Mouse (Mus musculus) adrenal gland, postnatal 25 days (tissue): ENCODE results near the gene Ddx17. TPM values are rescaled to one million over a fixed set of nuclear protein-coding genes. Genes with fewer than 3 reads are reported as not detected.

Source experiments
- DNase-seq: peaks from one replicate; pipeline ENCODE4 v3.0.0; 2021; ENCODE audit warnings: mixed read lengths
- long read RNA-seq: library from polyadenylated mRNA; stranded (forward); transcript quantifications from one replicate; pipeline ENCODE4 v2.0.0, GENCODE M21; 2021
- total RNA-seq: library from RNA; stranded (reverse); gene quantifications from 2 replicates; pipeline ENCODE4 v1.2.3, GENCODE M21; 2021

The Ddx17 gene
- 331 and 385 TPM in 2 replicates for total RNA-seq
- long read RNA-seq, full-length matches to known transcripts: 5 of 31 reads
- long read RNA-seq, partial matches to known transcripts: 6 of 31 reads
- long read RNA-seq, other reads (novel, unspliced or antisense): 20 of 31 reads

- DNase-seq: peak; percentile 98
These were observed at the start of gene Ddx17 for GRCm38 (mm10) chr15:79546410-79547288. Gene Ddx17, minus strand, starts transcription at chr15:79546741.

- no peak for DNase-seq
These were observed 35.0 kb upstream of the Ddx17 start for GRCm38 (mm10) chr15:79581581-79581980.

- DNase-seq: no peak
These were observed 31.3 kb upstream of the Ddx17 start for GRCm38 (mm10) chr15:79577671-79578426.

GRCm38 (mm10) chr15:79576947-79577346 is 30.4 kb upstream of the Ddx17 start:
- no peak for DNase-seq

GRCm38 (mm10) chr15:79575543-79576222 is 29.1 kb upstream of the Ddx17 start:
- no peak for DNase-seq

GRCm38 (mm10) chr15:79562417-79562816 is 15.9 kb upstream of the Ddx17 start:
- DNase-seq: no peak

- no peak for DNase-seq
These were observed 13.1 kb upstream of the Ddx17 start for GRCm38 (mm10) chr15:79559649-79560048.

GRCm38 (mm10) chr15:79552566-79552965 is 6.0 kb upstream of the Ddx17 start:
- DNase-seq: no peak

GRCm38 (mm10) chr15:79548226-79548625 is 1.7 kb upstream of the Ddx17 start:
- no peak for DNase-seq

- DNase-seq: peak; percentile 37
These were observed 814 bp upstream of the Ddx17 start for GRCm38 (mm10) chr15:79547289-79547820.

GRCm38 (mm10) chr15:79545921-79546399 is 581 bp downstream of the Ddx17 start:
- DNase-seq: peak; percentile 78

GRCm38 (mm10) chr15:79545496-79545895 is 1.0 kb downstream of the Ddx17 start:
- no peak for DNase-seq

GRCm38 (mm10) chr15:79543968-79544367 is 2.6 kb downstream of the Ddx17 start:
- DNase-seq: no peak

GRCm38 (mm10) chr15:79533796-79534195 is 12.7 kb downstream of the Ddx17 start:
- no peak for DNase-seq

- no peak for DNase-seq
These were observed 16.6 kb downstream of the Ddx17 start for GRCm38 (mm10) chr15:79529935-79530334.

GRCm38 (mm10) chr15:79527991-79528639 is 18.4 kb downstream of the Ddx17 start:
- DNase-seq: no peak

GRCm38 (mm10) chr15:79527192-79527591 is 19.3 kb downstream of the Ddx17 start:
- no peak for DNase-seq

GRCm38 (mm10) chr15:79525979-79526768 is 20.4 kb downstream of the Ddx17 start:
- DNase-seq: no peak

GRCm38 (mm10) chr15:79525564-79525963 is 21.0 kb downstream of the Ddx17 start:
- no peak for DNase-seq

GRCm38 (mm10) chr15:79519400-79520220 is 26.9 kb downstream of the Ddx17 start:
- DNase-seq: no peak
